13 mouse cellular contexts compared by ENCODE assay signal in the genomic region with DNA sequence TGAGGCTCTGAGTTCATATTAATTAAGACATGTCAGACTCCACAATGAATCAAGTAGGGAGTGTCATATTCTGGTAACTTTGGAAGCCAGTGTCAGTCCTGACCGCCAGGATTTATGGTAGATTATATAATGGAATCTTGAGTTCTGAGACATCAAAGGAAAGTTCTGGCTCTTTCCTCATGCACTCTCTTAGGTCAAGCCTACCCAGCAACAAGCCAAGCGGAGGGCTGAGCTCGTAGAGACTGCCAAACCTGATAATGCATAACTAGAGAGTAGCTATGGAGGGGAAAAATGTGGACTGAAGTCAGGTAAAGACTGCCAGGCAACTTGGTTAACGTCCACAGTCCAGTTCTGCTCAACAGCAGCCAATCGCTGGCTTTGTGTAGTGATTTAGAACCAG. TPM values are rescaled to one million over a fixed set of nuclear protein-coding genes. Genes with fewer than 3 reads are reported as not detected.
DNase-seq lines count a peak whose midpoint lies in the region; ATAC-seq and TF ChIP-seq lines count a peak whose summit lies in the region.
"Had no signal": no experiment of that assay in that cellular context is flagged by ENCODE, and none has a peak within 500 bp of the region (broad histone marks: within the 10 kb centered on the region; RNA-seq: fewer than 3 reads in every experiment).

No protein-coding gene starts in this region.

- H3K27ac ChIP-seq in kidney, postnatal 0 days, result no peak overlapping the region
- peak overlapping the region; percentile 12; the same call in 1 of the 2 replicates for H3K27ac ChIP-seq in stomach, embryonic 16.5 days (ENCODE audit: low read length)
- H3K27ac ChIP-seq: forebrain, embryonic 10.5 days; heart, embryonic 15.5 days; hindbrain, embryonic 12.5 days had no signal

- no peak overlapping the region for H3K9ac ChIP-seq in kidney, postnatal 0 days (ENCODE audit: low read depth, low read length)
- H3K9ac ChIP-seq in stomach, embryonic 16.5 days (ENCODE audit: low read length), result no peak overlapping the region
- H3K9ac ChIP-seq: heart, embryonic 15.5 days; hindbrain, embryonic 12.5 days had no signal

- no peaks in the 10 kb centered on the region for H3K36me3 ChIP-seq in kidney, postnatal 0 days (ENCODE audit: insufficient read depth, low read length)
- no peaks in the 10 kb centered on the region for H3K36me3 ChIP-seq in stomach, embryonic 16.5 days (ENCODE audit: control insufficient read depth, insufficient read depth, low read length)
- H3K36me3 ChIP-seq: forebrain, embryonic 10.5 days; heart, embryonic 15.5 days; hindbrain, embryonic 12.5 days had no signal

- DNase-seq in adrenal gland, adult 2 months, result peak; percentile 44
- DNase-seq in adrenal gland, postnatal 4 days (ENCODE audit: low spot score in 2 of 2), result no peak
- DNase-seq in ovary, adult 18-20 months (ENCODE audit: low spot score), result peak; percentile 51
- no peak for DNase-seq in ovary, postnatal 10 days (ENCODE audit: low spot score)
- DNase-seq in kidney, postnatal 0 days (ENCODE audit: low spot score), result peak; percentile 83
- no peak for DNase-seq in frontal cortex, postnatal 36 days (ENCODE audit: low spot score in 2 of 2)
- DNase-seq in testis, postnatal 14 days (ENCODE audit: low spot score), result no peak
- DNase-seq: cerebellum, postnatal 25 days; thymus, adult 18-20 months had no signal

- no peak overlapping the region for H3K4me3 ChIP-seq in kidney, postnatal 0 days (replicated peaks; ENCODE audit: low read depth, low read length)
- H3K4me3 ChIP-seq in stomach, embryonic 16.5 days (replicated peaks; ENCODE audit: low read length), result no peak overlapping the region
- H3K4me3 ChIP-seq: forebrain, embryonic 10.5 days; heart, embryonic 15.5 days; hindbrain, embryonic 12.5 days had no signal

- no peaks in the 10 kb centered on the region for H3K9me3 ChIP-seq in kidney, postnatal 0 days (replicated peaks; ENCODE audit: low read length)
- no peaks in the 10 kb centered on the region for H3K9me3 ChIP-seq in stomach, embryonic 16.5 days (replicated peaks; ENCODE audit: control insufficient read depth, low read length)
- H3K9me3 ChIP-seq: forebrain, embryonic 10.5 days; heart, embryonic 15.5 days; hindbrain, embryonic 12.5 days had no signal

- no peak overlapping the region for H3K4me2 ChIP-seq in kidney, postnatal 0 days (ENCODE audit: low read length)
- no peak overlapping the region for H3K4me2 ChIP-seq in stomach, embryonic 16.5 days (ENCODE audit: low read depth, low read length)
- H3K4me2 ChIP-seq: heart, embryonic 15.5 days; hindbrain, embryonic 12.5 days had no signal

- 30% methylated on average over 5 of the region's 5 CpGs for WGBS in kidney, postnatal 0 days
- 48% methylated on average over 5 of the region's 5 CpGs for WGBS in stomach, embryonic 16.5 days

- peak; percentile 79 for ATAC-seq in kidney, postnatal 0 days (replicated peaks; ENCODE audit: low FRiP score, low read depth)
- peak; percentile 54; the same call in 1 of the 2 replicates for ATAC-seq in stomach, embryonic 16.5 days (ENCODE audit: insufficient read depth, low FRiP score)

- no peaks in the 10 kb centered on the region for H3K27me3 ChIP-seq in kidney, postnatal 0 days (ENCODE audit: insufficient read depth, low read length)
- no peaks in the 10 kb centered on the region for H3K27me3 ChIP-seq in stomach, embryonic 16.5 days (ENCODE audit: control insufficient read depth, insufficient read depth, low read length)
- H3K27me3 ChIP-seq: heart, embryonic 15.5 days; hindbrain, embryonic 12.5 days had no signal

- no peak for TF ChIP-seq CTCF in kidney, postnatal 0 days (IDR thresholded peaks at IDR 0.05; ENCODE audit: low read depth)

- 0 out of 2 replicates have a peak, but pooled peaks cover 2% of the 10 kb centered on the region for H3K4me1 ChIP-seq in kidney, postnatal 0 days (replicated peaks; ENCODE audit: insufficient read depth, low read length)
- H3K4me1 ChIP-seq in stomach, embryonic 16.5 days (ENCODE audit: control insufficient read depth, insufficient read depth, low read length), result no peaks in the 10 kb centered on the region; the same call in 1 of the 2 replicates
- H3K4me1 ChIP-seq: forebrain, embryonic 10.5 days; heart, embryonic 15.5 days; hindbrain, embryonic 12.5 days had no signal

RNA-seq across cellular contexts. Expression of gene Esr1, which starts 7.3 kb away (rescaled TPM):
- total RNA-seq in adrenal gland, adult 2 months (2021), result 10 to 100 TPM; 17.3 to 31.9 TPM
- polyA plus RNA-seq in adrenal gland, adult 2 months (2012; rRNA removed), result 15.3 and 22.1 TPM in 2 replicates
- 10 to 100 TPM in 1 of 2 experiments, 1 to 10 TPM in 1; 9.5 to 11.0 TPM for total RNA-seq in adrenal gland, postnatal 4 days (2021)
- 3.3 and 3.7 TPM in 2 replicates for polyA plus RNA-seq in kidney, postnatal 0 days (2015; fragmentation: Nextera tagmentation; extraction: Ambion mirVana)
- 0.54 and 0.80 TPM in 2 replicates for polyA plus RNA-seq in stomach, embryonic 16.5 days (2015; fragmentation: Nextera tagmentation; extraction: Ambion mirVana)
- polyA plus RNA-seq: forebrain, embryonic 10.5 days had no signal

Comparison
In these comparisons a context has a peak if more than half of its experiments do, and no peak if none do; other contexts are left out.
1. DNase-seq: peak in adrenal gland, adult 2 months (single experiment), ovary, adult 18-20 months (single experiment) and kidney, postnatal 0 days (single experiment); none in adrenal gland, postnatal 4 days (0 of 2), ovary, postnatal 10 days (single experiment), frontal cortex, postnatal 36 days (0 of 2) and testis, postnatal 14 days (single experiment).